8 mouse cellular contexts compared by ENCODE assay signal in the genomic region with DNA sequence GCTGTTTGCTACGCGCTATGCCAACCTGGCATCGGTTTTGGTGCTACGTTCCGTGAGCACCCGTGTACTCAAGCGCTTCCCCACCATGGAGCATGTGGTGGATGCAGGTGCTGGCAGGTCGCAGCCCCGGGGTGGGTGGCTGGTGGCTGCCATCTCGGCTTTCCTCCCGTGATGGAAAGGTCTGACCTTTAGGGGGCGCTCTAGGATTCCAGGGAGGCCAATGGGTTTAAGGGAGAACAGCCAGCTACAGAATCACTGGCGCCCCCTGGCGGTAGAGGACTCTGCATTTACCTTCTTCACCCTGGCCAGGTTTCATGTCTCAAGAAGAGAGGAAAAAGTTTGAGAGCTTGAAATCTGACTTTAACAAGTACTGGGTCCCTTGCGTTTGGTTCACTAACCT. TPM values are rescaled to one million over a fixed set of nuclear protein-coding genes. Genes with fewer than 3 reads are reported as not detected.
DNase-seq lines count a peak whose midpoint lies in the region; ATAC-seq and TF ChIP-seq lines count a peak whose summit lies in the region.

No protein-coding gene starts in this region.

- peak; percentile 90 for DNase-seq in layer of hippocampus, adult 11-12 months (ENCODE audit: low spot score)
- DNase-seq in layer of hippocampus, adult 9-10 months (ENCODE audit: low spot score): no peak
- peak; percentile 77 to 92 for DNase-seq in adrenal gland, postnatal 4 days (ENCODE audit: low spot score in 2 of 2)
- peak; percentile 76 for DNase-seq in embryonic facial prominence, embryonic 14.5 days (ENCODE audit: low spot score)
- peak; percentile 85 for DNase-seq in hindbrain, postnatal 0 days (ENCODE audit: low spot score)
- peak; percentile 93 for DNase-seq in liver
- peak; percentile 86 for DNase-seq in ovary, postnatal 36 days (ENCODE audit: low spot score)
- peak; percentile 89 for DNase-seq in thymus, postnatal 25 days

- no peak overlapping the region for H3K4me3 ChIP-seq in embryonic facial prominence, embryonic 14.5 days (ENCODE audit: low read depth, low read length)
- no peak overlapping the region for H3K4me3 ChIP-seq in hindbrain, postnatal 0 days (ENCODE audit: low read length)

- H3K36me3 ChIP-seq in embryonic facial prominence, embryonic 14.5 days (ENCODE audit: control insufficient read depth, insufficient read depth, low read length): peaks cover 16% of the 10 kb centered on the region
- peaks cover 13% of the 10 kb centered on the region; the same call in 1 of the 2 replicates for H3K36me3 ChIP-seq in hindbrain, postnatal 0 days (ENCODE audit: insufficient read depth, low read length)

- H3K9me3 ChIP-seq in embryonic facial prominence, embryonic 14.5 days (ENCODE audit: control insufficient read depth, low read length): no peaks in the 10 kb centered on the region
- no peaks in the 10 kb centered on the region for H3K9me3 ChIP-seq in hindbrain, postnatal 0 days (ENCODE audit: low read length)

- no peaks in the 10 kb centered on the region for H3K4me1 ChIP-seq in embryonic facial prominence, embryonic 14.5 days (ENCODE audit: control insufficient read depth, insufficient read depth, low read length)
- no peaks in the 10 kb centered on the region for H3K4me1 ChIP-seq in hindbrain, postnatal 0 days (ENCODE audit: insufficient read depth, low read length)

- H3K4me2 ChIP-seq in embryonic facial prominence, embryonic 14.5 days (ENCODE audit: low read depth, low read length): no peak overlapping the region
- H3K4me2 ChIP-seq in hindbrain, postnatal 0 days (ENCODE audit: low read depth, low read length): no peak overlapping the region

- ATAC-seq in embryonic facial prominence, embryonic 14.5 days (ENCODE audit: low read depth): peak; percentile 3; the same call in 1 of the 2 replicates
- peak; percentile 50 for ATAC-seq in hindbrain, postnatal 0 days

- no peak overlapping the region for H3K27ac ChIP-seq in embryonic facial prominence, embryonic 14.5 days (replicated peaks; ENCODE audit: low read depth, low read length)
- no peak overlapping the region for H3K27ac ChIP-seq in hindbrain, postnatal 0 days

- WGBS in embryonic facial prominence, embryonic 14.5 days: 34% methylated on average over 15 of the region's 15 CpGs
- WGBS in hindbrain, postnatal 0 days: 32% methylated on average over 15 of the region's 15 CpGs

- peak; percentile 89 for TF ChIP-seq CTCF in hindbrain, postnatal 0 days (IDR thresholded peaks at IDR 0.05; ENCODE audit: low read depth)

- no peaks in the 10 kb centered on the region for H3K27me3 ChIP-seq in embryonic facial prominence, embryonic 14.5 days (replicated peaks; ENCODE audit: control insufficient read depth, insufficient read depth, low read length)
- H3K27me3 ChIP-seq in hindbrain, postnatal 0 days (ENCODE audit: insufficient read depth, low read length): no peaks in the 10 kb centered on the region

- H3K9ac ChIP-seq in embryonic facial prominence, embryonic 14.5 days (ENCODE audit: low read depth, low read length): no peak overlapping the region
- H3K9ac ChIP-seq in hindbrain, postnatal 0 days (replicated peaks; ENCODE audit: low read length): no peak overlapping the region

RNA-seq across cellular contexts. Expression of gene Rps8, which starts 9.9 kb away (rescaled TPM):
- 1,000 to 10,000 TPM; 1,506 to 1,548 TPM for total RNA-seq in adrenal gland, postnatal 4 days (2021)
- 1,243 and 1,364 TPM in 2 replicates for polyA plus RNA-seq in embryonic facial prominence, embryonic 14.5 days (2014; fragmentation: Nextera tagmentation; extraction: Ambion mirVana)
- total RNA-seq in hindbrain, postnatal 0 days (2014; rRNA removed): 463 and 470 TPM in 2 replicates
- 523 and 530 TPM in 2 replicates for polyA plus RNA-seq in hindbrain, postnatal 0 days (2015; fragmentation: Nextera tagmentation; extraction: Ambion mirVana)

RNA-seq across cellular contexts. Expression of gene Plk3, which starts 12.4 kb away (rescaled TPM):
- total RNA-seq in adrenal gland, postnatal 4 days (2021): 1 to 10 TPM; 4.8 to 5.7 TPM
- polyA plus RNA-seq in embryonic facial prominence, embryonic 14.5 days (2014; fragmentation: Nextera tagmentation; extraction: Ambion mirVana): 5.1 and 5.6 TPM in 2 replicates
- 23.9 and 29.8 TPM in 2 replicates for total RNA-seq in hindbrain, postnatal 0 days (2014; rRNA removed)
- 26.8 and 29.1 TPM in 2 replicates for polyA plus RNA-seq in hindbrain, postnatal 0 days (2015; fragmentation: Nextera tagmentation; extraction: Ambion mirVana)

RNA-seq across cellular contexts. Expression of gene Tctex1d4, which starts 19.6 kb away (rescaled TPM):
- not detected for total RNA-seq in adrenal gland, postnatal 4 days (2021)
- polyA plus RNA-seq in embryonic facial prominence, embryonic 14.5 days (2014; fragmentation: Nextera tagmentation; extraction: Ambion mirVana): 0.30 and 0.84 TPM in 2 replicates
- total RNA-seq in hindbrain, postnatal 0 days (2014; rRNA removed): 2.0 and 5.8 TPM in 2 replicates
- polyA plus RNA-seq in hindbrain, postnatal 0 days (2015; fragmentation: Nextera tagmentation; extraction: Ambion mirVana): 2.0 and 2.8 TPM in 2 replicates

RNA-seq across cellular contexts. Expression of gene Btbd19, which starts 20.7 kb away (rescaled TPM):
- 10 to 100 TPM in 1 of 2 experiments, 1 to 10 TPM in 1; 9.1 to 10.8 TPM for total RNA-seq in adrenal gland, postnatal 4 days (2021)
- polyA plus RNA-seq in embryonic facial prominence, embryonic 14.5 days (2014; fragmentation: Nextera tagmentation; extraction: Ambion mirVana): 6.6 and 7.0 TPM in 2 replicates
- total RNA-seq in hindbrain, postnatal 0 days (2014; rRNA removed): 7.8 and 9.1 TPM in 2 replicates
- polyA plus RNA-seq in hindbrain, postnatal 0 days (2015; fragmentation: Nextera tagmentation; extraction: Ambion mirVana): 4.9 and 5.4 TPM in 2 replicates

RNA-seq across cellular contexts. Expression of gene Kif2c, which starts 36.3 kb away (rescaled TPM):
- 10 to 100 TPM; 16.0 to 16.5 TPM for total RNA-seq in adrenal gland, postnatal 4 days (2021)
- 42.9 and 50.7 TPM in 2 replicates for polyA plus RNA-seq in embryonic facial prominence, embryonic 14.5 days (2014; fragmentation: Nextera tagmentation; extraction: Ambion mirVana)
- total RNA-seq in hindbrain, postnatal 0 days (2014; rRNA removed): 5.0 and 8.4 TPM in 2 replicates
- polyA plus RNA-seq in hindbrain, postnatal 0 days (2015; fragmentation: Nextera tagmentation; extraction: Ambion mirVana): 6.9 and 10.1 TPM in 2 replicates
